Mouse (Mus musculus) R1 (cell line): Measurements from ENCODE around the gene Hpcal1.

ENCODE experiments used
- DNase-seq: peaks from one replicate; pipeline ENCODE4 v3.0.0-alpha.2; 2018; ENCODE audit warnings: low read depth, low spot score

Gene Hpcal1

GRCm38 (mm10) chr12:17690564-17691281, at the start of gene Hpcal1:
Hpcal1 (plus strand) TSS chr12:17690856.
- peak; percentile 84 for DNase-seq

GRCm38 (mm10) chr12:17641269-17641668, 49.4 kb upstream of the Hpcal1 start:
- no peak for DNase-seq

- no peak for DNase-seq
Measured at GRCm38 (mm10) chr12:17644385-17645222, 46.1 kb upstream of the Hpcal1 start.

GRCm38 (mm10) chr12:17646457-17646856, 44.2 kb upstream of the Hpcal1 start:
- DNase-seq, result no peak

- DNase-seq, result no peak
Measured at GRCm38 (mm10) chr12:17651223-17652095, 39.2 kb upstream of the Hpcal1 start.

- DNase-seq, result no peak
Measured at GRCm38 (mm10) chr12:17652216-17653050, 38.2 kb upstream of the Hpcal1 start.

GRCm38 (mm10) chr12:17653051-17653783, 37.4 kb upstream of the Hpcal1 start:
- no peak for DNase-seq

- no peak for DNase-seq
Measured at GRCm38 (mm10) chr12:17657561-17658195, 33.0 kb upstream of the Hpcal1 start.

GRCm38 (mm10) chr12:17658521-17658920, 32.1 kb upstream of the Hpcal1 start:
- no peak for DNase-seq

- DNase-seq, result peak; percentile 88
Measured at GRCm38 (mm10) chr12:17661483-17661920, 29.2 kb upstream of the Hpcal1 start.

GRCm38 (mm10) chr12:17663991-17664635, 26.5 kb upstream of the Hpcal1 start:
- DNase-seq, result no peak

GRCm38 (mm10) chr12:17665906-17666326, 24.7 kb upstream of the Hpcal1 start:
- DNase-seq, result no peak

GRCm38 (mm10) chr12:17666616-17667015, 24.0 kb upstream of the Hpcal1 start:
- no peak for DNase-seq

- DNase-seq, result no peak
Measured at GRCm38 (mm10) chr12:17673729-17674128, 16.9 kb upstream of the Hpcal1 start.

GRCm38 (mm10) chr12:17674182-17674812, 16.4 kb upstream of the Hpcal1 start:
- no peak for DNase-seq

GRCm38 (mm10) chr12:17677743-17678142, 12.9 kb upstream of the Hpcal1 start:
- no peak for DNase-seq

GRCm38 (mm10) chr12:17679571-17679970, 11.1 kb upstream of the Hpcal1 start:
- DNase-seq, result no peak

- DNase-seq, result no peak
Measured at GRCm38 (mm10) chr12:17682161-17682560, 8.5 kb upstream of the Hpcal1 start.

GRCm38 (mm10) chr12:17684315-17684714, 6.3 kb upstream of the Hpcal1 start:
- DNase-seq, result no peak
